Mouse (Mus musculus) liver, embryonic 16.5 days (tissue): Measurements from ENCODE around the gene Phf12. TPM values are rescaled to one million over a fixed set of nuclear protein-coding genes. Genes with fewer than 3 reads are reported as not detected.

Experiments
- ATAC-seq: fragments of 200-750 bp; cut with Nextera tagmentation; 2 replicates; pipeline ENCODE4 v1.8.0; 2017; ENCODE audit warnings: low read depth, mild to moderate bottlenecking, moderate number of reproducible peaks, moderate library complexity
- H3K27ac ChIP-seq: fragments of 300-500 bp; sonication (generic); 2 replicates; pipeline ENCODE4 v1.5.1; 2014; ENCODE audit warnings: mild to moderate bottlenecking, low read length
- H3K27me3 ChIP-seq: fragments of 300-500 bp; sonication (generic); 2 replicates; pipeline ENCODE4 v1.6.1; 2014; ENCODE audit warnings: low read depth, low read length, mixed read lengths; ENCODE audit not compliant: control insufficient read depth, insufficient read depth
- H3K36me3 ChIP-seq: fragments of 300-500 bp; sonication (generic); 2 replicates; pipeline ENCODE4 v1.6.1; 2014; ENCODE audit warnings: mild to moderate bottlenecking; ENCODE audit not compliant: control insufficient read depth, insufficient read depth
- H3K4me1 ChIP-seq: fragments of 300-500 bp; sonication (generic); 2 replicates; pipeline ENCODE4 v1.6.1; 2014; ENCODE audit warnings: low read depth, low read length, mixed read lengths; ENCODE audit not compliant: control insufficient read depth
- H3K4me2 ChIP-seq: fragments of 300-500 bp; sonication (generic); 2 replicates; pipeline ENCODE4 v1.6.1; 2014; ENCODE audit warnings: low read depth, low read length, mixed read lengths
- H3K4me3 ChIP-seq: fragments of 300-500 bp; sonication (generic); 2 replicates; pipeline ENCODE4 v1.5.1; 2014; ENCODE audit warnings: low read depth, mild to moderate bottlenecking, low read length
- H3K9ac ChIP-seq: fragments of 300-500 bp; sonication (generic); 2 replicates; pipeline ENCODE4 v1.6.1; 2014; ENCODE audit warnings: low read depth, low read length
- H3K9me3 ChIP-seq: fragments of 300-500 bp; sonication (generic); replicated peaks from 2 replicates; pipeline ENCODE4 v1.6.1; 2016; ENCODE audit warnings: low read length; ENCODE audit not compliant: control insufficient read depth
- WGBS: fragments of 180-500 bp; shearing (Covaris S2); extraction: QIAGEN DNeasy Blood & Tissue Kit; methylation state at CpG from one replicate; pipeline ENCODE4 v1.1.7; 2014; ENCODE audit not compliant: insufficient replicate concordance; 5-methylcytosine and 5-hydroxymethylcytosine counted together
- polyA plus RNA-seq: library from polyadenylated mRNA; unstranded; fragments of >200 nt; fragmentation: Nextera tagmentation; extraction: Ambion mirVana; gene quantifications from 2 replicates; pipeline ENCODE4 v1.2.1, GENCODE M21; 2015

Phf12 gene
- polyA plus RNA-seq, 1 experiment from 2014 or later, result 5.3 TPM

DNA sequence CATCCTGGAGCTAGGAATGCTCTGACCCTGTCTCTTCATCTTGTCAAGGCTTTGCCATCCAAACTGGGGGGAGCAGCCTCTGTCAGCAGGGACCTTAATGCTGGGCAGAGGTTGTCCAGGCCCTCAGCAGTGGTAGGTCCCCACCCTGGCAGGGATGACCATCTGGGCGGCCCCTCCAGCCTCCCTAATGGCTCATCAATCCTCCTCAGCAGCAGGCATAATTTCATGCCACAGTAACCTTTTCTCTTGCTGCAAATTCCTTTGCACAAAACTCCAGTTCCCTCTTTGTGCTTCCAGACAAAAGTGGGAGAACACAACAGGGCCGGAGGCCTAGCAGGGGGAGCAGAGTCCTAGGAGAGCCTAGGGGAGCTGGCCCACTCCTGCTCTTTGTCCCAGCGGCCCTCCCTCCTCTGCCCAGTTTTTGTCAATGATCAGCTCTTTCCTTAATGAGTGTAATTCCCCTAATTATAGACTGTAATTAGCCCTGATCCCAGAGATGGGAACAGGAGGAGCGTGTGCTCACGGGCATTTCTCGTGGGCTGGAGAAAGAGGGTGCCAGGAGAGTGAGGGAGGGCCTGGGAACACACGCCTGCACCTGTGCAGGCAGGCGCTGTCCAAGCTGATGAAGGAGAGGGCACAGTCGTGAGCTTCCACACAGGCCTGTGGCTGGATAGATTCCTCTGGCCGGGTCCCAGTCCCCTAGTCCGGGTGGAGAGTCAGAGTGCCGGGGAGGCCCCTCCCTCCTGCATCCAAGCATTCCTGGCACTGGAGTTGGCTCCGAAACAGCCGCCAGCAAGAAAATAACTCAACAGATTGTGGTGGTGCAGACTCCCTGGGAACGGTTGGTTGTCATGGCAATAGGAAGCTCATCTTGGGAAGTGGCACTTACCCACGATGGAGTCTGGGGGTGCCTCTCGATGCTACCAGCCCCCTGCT, 17.2 kb upstream of the Phf12 start:
- ATAC-seq, result no peak
- WGBS, result 42% methylated on average over 17 of the region's 17 CpGs

DNA sequence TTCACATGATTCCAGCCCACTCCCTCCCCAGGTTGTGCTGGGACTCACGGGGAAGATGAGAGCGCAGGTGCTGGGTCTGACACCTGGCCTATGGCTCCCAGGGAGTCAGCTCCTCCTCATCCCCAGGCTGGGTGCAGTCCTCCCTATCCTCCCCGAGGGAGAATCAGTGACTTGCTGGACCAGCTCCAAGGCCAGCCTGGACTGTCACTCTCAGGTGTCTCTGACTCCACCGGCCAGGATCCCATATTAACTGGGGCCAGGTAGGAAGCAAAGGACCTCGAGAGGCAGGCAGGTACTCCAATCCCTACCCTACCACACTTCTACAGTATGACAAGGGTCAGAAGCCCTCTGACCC, 16.5 kb upstream of the Phf12 start:
- Histone ChIP-seq H3K4me3 (no peak overlapping the region), H3K4me1 (no peaks in the 10 kb centered on the region), H3K4me2 (no peak overlapping the region), H3K27me3 (peaks cover 3% of the 10 kb centered on the region; the same call in 1 of the 2 replicates), H3K27ac (no peak overlapping the region), H3K9ac (no peak overlapping the region), H3K36me3 (no peaks in the 10 kb centered on the region), H3K9me3 (no peaks in the 10 kb centered on the region)
- WGBS, result 48% methylated on average over 5 of the region's 5 CpGs
- no peak for ATAC-seq

More for the DNA sequence above, 17.2 kb upstream of the Phf12 start:
- no peak overlapping the region for H3K4me2 ChIP-seq
- no peaks in the 10 kb centered on the region for H3K36me3 ChIP-seq
- no peaks in the 10 kb centered on the region for H3K9me3 ChIP-seq
- H3K4me3 ChIP-seq, result no peak overlapping the region
- no peaks in the 10 kb centered on the region for H3K4me1 ChIP-seq
- no peak overlapping the region for H3K27ac ChIP-seq
- H3K27me3 ChIP-seq, result peaks cover 3% of the 10 kb centered on the region; the same call in 1 of the 2 replicates
- no peak overlapping the region for H3K9ac ChIP-seq

DNA sequence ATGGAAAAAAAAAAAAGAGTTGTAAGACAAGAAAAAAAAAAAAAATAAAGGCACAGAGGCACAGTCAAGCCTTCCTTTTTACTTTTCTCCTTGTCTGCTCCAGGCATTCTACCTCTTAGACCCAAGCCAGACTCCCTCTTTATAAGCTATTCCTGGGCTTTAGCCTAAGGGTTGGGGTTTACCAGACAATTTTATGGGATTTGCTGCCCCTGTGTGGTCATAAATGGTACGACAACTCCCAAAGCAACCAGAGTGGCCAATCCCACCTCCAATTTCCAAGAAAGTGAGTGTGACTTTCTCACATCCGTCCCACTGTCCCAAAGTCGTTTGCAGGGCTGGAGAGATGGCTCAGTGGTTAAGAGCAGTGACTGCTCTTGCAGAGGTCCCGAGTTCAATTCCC, 15.4 kb upstream of the Phf12 start:
- Histone ChIP-seq H3K9me3 (no peaks in the 10 kb centered on the region), H3K27me3 (peaks cover 3% of the 10 kb centered on the region; the same call in 1 of the 2 replicates)
- WGBS, result 0% methylated on average over 4 of the region's 4 CpGs

DNA sequence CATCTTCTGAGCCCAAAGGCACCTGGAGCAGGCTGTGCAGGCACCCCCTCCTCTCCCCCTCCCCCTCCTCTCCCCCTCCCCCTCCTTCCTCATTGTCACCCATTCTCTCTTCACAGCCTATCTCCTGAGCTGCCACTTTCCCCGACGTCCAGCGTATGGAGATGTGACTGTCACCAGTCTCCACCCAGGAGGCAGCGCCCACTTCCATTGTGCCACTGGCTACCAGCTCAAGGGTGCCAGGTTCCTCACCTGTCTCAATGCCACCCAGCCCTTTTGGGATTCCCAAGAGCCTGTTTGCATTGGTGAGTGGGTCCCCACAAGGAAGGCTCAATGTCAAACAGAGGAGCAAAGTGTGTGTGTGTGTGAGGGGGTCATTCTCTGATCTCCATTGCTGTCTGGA, 13.8 kb upstream of the Phf12 start:
- Histone ChIP-seq H3K27ac (no peak overlapping the region), H3K9ac (no peak overlapping the region), H3K27me3 (peaks cover 6% of the 10 kb centered on the region), H3K36me3 (no peaks in the 10 kb centered on the region), H3K4me1 (no peaks in the 10 kb centered on the region), H3K4me3 (no peak overlapping the region), H3K4me2 (no peak overlapping the region), H3K9me3 (no peaks in the 10 kb centered on the region)
- ATAC-seq, result no peak
- whole genome bisulfite sequencing, result 50% methylated on average over 4 of the region's 4 CpGs

More for the DNA sequence above, 15.4 kb upstream of the Phf12 start:
- Histone ChIP-seq H3K27ac (no peak overlapping the region), H3K4me1 (no peaks in the 10 kb centered on the region), H3K9ac (no peak overlapping the region), H3K36me3 (no peaks in the 10 kb centered on the region), H3K4me3 (no peak overlapping the region), H3K4me2 (no peak overlapping the region)
- ATAC-seq, result no peak

DNA sequence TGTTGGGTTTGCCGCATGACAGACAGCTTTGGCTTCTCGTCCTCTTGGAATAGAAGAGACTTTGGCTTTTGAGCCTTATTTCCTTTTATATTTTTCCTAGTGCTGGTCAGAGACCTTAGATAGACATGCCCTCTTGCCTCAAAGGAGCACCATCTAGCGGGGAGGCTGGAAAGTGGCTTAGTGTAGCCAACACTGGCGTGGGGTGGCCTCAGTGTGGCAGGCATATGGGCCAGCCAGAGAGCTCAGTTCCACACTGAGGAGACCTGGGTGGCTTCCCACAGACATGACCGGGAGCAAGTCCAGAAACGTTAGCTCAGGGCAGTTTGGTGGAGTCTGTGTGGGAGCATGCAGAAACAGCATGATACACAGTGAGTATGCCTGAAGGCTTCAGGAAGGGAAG, 11.8 kb upstream of the Phf12 start:
- no peaks in the 10 kb centered on the region for H3K4me1 ChIP-seq
- no peak for ATAC-seq
- peaks cover 21% of the 10 kb centered on the region for H3K27me3 ChIP-seq
- H3K27ac ChIP-seq, result no peak overlapping the region
- no peak overlapping the region for H3K4me3 ChIP-seq
- H3K36me3 ChIP-seq, result no peaks in the 10 kb centered on the region
- 67% methylated on average over 6 of the region's 6 CpGs for WGBS
- no peak overlapping the region for H3K4me2 ChIP-seq
- no peaks in the 10 kb centered on the region for H3K9me3 ChIP-seq
- H3K9ac ChIP-seq, result no peak overlapping the region

DNA sequence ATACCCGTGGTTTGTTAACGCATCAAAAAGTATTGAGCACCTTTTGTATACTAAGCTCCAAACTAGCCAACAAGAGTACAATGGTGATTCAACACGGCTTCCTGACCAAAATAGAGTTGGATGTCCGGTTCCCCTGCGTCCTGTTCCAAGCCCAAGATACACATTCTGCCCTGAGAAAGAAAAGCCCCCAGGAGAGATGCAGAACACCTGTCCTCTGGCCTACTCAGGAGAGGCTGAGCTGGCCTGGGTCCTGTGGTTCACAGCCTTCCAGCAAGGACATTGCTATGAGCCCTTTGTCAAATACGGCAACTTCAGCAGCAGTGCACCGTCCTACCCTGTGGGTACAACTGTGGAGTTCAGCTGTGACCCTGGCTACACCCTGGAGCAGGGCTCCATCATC, 9.0 kb upstream of the Phf12 start:
- H3K9me3 ChIP-seq, result no peaks in the 10 kb centered on the region
- no peak overlapping the region for H3K9ac ChIP-seq
- H3K4me1 ChIP-seq, result no peaks in the 10 kb centered on the region
- no peaks in the 10 kb centered on the region for H3K36me3 ChIP-seq
- H3K27me3 ChIP-seq, result peaks cover 40% of the 10 kb centered on the region
- H3K4me3 ChIP-seq, result no peak overlapping the region
- 68% methylated on average over 7 of the region's 7 CpGs for WGBS
- no peak for ATAC-seq
- H3K27ac ChIP-seq, result no peak overlapping the region
- no peak overlapping the region for H3K4me2 ChIP-seq

DNA sequence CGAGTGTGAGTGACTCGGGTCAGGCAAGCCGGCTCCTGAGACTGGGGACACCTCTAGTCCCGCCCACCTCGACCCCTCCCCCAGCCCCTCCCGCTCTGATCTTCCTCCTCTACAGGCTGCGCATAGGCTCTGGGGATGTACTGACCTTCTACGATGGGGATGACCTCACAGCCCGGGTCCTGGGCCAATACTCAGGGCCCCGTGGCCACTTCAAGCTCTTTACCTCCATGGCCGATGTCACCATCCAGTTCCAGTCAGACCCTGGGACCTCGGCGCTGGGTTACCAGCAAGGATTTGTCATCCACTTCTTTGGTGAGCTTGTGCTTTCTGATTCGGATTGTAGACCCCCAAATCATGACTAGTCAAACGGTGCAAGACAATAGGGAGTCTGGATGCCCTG, 8.2 kb upstream of the Phf12 start:
- 27% methylated on average over 15 of the region's 15 CpGs for WGBS
- Histone ChIP-seq H3K4me1 (no peaks in the 10 kb centered on the region), H3K27me3 (peaks cover 40% of the 10 kb centered on the region)

DNA sequence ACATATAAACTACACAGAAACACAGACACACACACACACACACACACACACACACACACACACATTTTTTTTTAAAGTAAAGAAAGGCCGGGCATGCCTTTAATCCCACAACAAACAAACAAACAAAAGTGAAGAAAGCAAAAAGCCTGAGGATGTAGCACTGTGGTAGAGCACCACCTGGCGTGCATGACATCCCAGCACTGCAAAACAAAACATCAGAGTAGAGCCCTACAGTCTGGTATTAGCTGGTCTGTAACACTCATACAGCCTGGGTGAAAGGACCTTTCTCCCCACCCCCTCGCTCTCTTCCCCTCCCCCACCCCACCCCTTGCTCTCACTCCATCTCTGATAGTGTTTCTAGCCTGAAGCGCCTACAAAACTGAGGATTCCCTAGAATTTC, 6.7 kb upstream of the Phf12 start:
- Histone ChIP-seq H3K36me3 (no peaks in the 10 kb centered on the region), H3K4me3 (no peak overlapping the region), H3K9ac (no peak overlapping the region), H3K27me3 (peaks cover 40% of the 10 kb centered on the region), H3K4me1 (peaks cover 4% of the 10 kb centered on the region), H3K27ac (no peak overlapping the region), H3K9me3 (no peaks in the 10 kb centered on the region), H3K4me2 (no peak overlapping the region)
- ATAC-seq, result no peak
- 25% methylated on average over 4 of the region's 4 CpGs for WGBS

More for the DNA sequence above, 8.2 kb upstream of the Phf12 start:
- H3K4me3 ChIP-seq, result no peak overlapping the region
- H3K27ac ChIP-seq, result no peak overlapping the region
- no peak for ATAC-seq
- no peaks in the 10 kb centered on the region for H3K9me3 ChIP-seq
- no peaks in the 10 kb centered on the region for H3K36me3 ChIP-seq
- no peak overlapping the region for H3K9ac ChIP-seq
- no peak overlapping the region for H3K4me2 ChIP-seq

DNA sequence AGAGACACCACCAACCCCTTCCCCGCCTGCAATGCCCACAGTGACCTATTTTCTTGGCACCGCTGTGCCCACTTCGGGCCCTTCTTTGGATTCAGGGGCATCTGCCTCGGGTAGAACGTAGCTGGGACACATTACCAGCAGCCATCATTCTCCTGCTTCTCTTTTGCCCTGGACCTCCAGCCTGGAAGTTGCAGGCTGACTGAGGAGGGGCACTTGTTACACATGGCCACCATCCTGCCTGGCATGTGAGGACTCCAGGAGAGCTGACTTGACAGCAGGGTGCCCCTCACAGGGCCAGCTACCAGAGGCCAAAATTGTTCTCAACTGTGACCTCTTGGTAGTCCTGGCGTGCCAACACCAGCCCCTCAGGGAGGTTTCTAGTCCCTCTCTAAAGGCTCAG, 4.4 kb upstream of the Phf12 start:
- no peak overlapping the region for H3K4me2 ChIP-seq
- H3K4me3 ChIP-seq, result no peak overlapping the region
- no peak overlapping the region for H3K9ac ChIP-seq
- no peaks in the 10 kb centered on the region for H3K9me3 ChIP-seq
- H3K27ac ChIP-seq, result no peak overlapping the region
- no peak for ATAC-seq
- no peaks in the 10 kb centered on the region for H3K36me3 ChIP-seq
- WGBS, result 66% methylated on average over 6 of the region's 6 CpGs
- peaks cover 37% of the 10 kb centered on the region for H3K27me3 ChIP-seq
- H3K4me1 ChIP-seq, result peaks cover 10% of the 10 kb centered on the region
